Mouse (Mus musculus): ENCODE results near the gene B4galt5. TPM values are rescaled to one million over a fixed set of nuclear protein-coding genes. Genes with fewer than 3 reads are reported as not detected.

Gene B4galt5
- total and polyA plus RNA-seq, 3 experiments: 4.6 to 34.4 (median 6.5) TPM

DNA sequence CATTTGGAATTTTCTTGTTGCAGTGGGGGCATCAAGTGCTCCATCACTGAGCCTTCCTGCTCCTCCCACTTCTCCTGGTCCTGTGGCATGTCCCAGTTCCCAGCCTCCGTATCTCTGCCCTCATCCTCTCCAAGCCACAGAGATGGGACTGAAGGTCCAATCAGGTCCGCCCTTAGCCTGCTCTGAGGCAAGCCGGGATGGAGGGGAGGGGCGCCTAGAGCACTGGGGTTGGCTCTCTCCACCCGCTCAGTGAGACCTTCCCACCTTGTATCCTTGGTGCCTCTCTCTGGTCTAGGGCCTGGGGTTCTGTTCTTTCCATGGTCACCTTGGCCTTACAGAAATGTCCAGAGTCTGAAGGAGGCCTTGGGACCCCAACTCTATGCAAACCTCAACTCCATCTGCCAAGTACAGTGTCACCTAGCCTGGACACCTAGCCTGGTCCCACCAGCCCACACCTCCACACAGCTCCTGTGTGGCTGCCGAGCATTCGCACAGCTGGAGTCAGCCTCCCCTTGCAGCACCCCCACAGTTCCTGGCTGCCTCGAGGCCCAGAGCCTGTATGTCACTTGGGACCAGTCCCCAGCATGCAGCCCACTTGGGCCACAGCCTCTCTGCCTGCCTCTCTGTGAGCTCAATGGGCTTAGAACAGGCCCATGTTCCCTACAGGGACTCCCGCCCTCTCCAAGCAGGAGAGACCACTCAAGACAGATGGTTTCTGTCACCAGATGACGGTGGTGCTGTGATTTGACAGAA lies 74.1 kb downstream of the B4galt5 start:
- Histone ChIP-seq H3K4me3 (ENCODE audit: control insufficient read depth in 1 of 2, insufficient read depth in 1 of 2, low read depth in 2 of 2, low read length in 2 of 2) (no peak overlapping the region), H3K36me3 (ENCODE audit: control insufficient read depth in 1 of 2, insufficient read depth in 2 of 2, low read length in 2 of 2) (peaks cover 0 to 5% of the 10 kb centered on the region in 2 experiments; a peak in 1 of 4 replicates), H3K79me2 (ENCODE audit: control insufficient read depth, insufficient read depth, low read length, poor library complexity) (no peaks in the 10 kb centered on the region), H3K9ac (ENCODE audit: control insufficient read depth, low read depth, low read length, poor library complexity, severe bottlenecking) (no peak overlapping the region), H3K4me1 (ENCODE audit: control insufficient read depth in 1 of 2, insufficient read depth in 2 of 2, low read length in 2 of 2) (peaks cover 0 to 11% of the 10 kb centered on the region in 2 experiments; a peak in 3 of 4 replicates), H3K9me3 (replicated peaks; ENCODE audit: insufficient read depth, low read length) (no peaks in the 10 kb centered on the region), H3K27ac (ENCODE audit: control insufficient read depth, low read depth, low read length) (no peak overlapping the region), H3K27me3 (ENCODE audit: control insufficient read depth in 1 of 2, insufficient read depth in 2 of 2, low read length in 2 of 2) (no peaks in the 10 kb centered on the region)
- DNase-seq (ENCODE audit: low read depth, low spot score): no peak
- no peak for TF ChIP-seq MEF2A (IDR thresholded peaks at IDR 0.05; ENCODE audit: extremely low read depth, insufficient replicate concordance, low read depth, low read length, poor library complexity, severe bottlenecking)
- no peak for TF ChIP-seq USF1 (IDR thresholded peaks at IDR 0.05; ENCODE audit: low read depth, low read length)
- TF ChIP-seq ZKSCAN1 (IDR thresholded peaks at IDR 0.05; ENCODE audit: low read depth, low read length): no peak
- TF ChIP-seq CHD1 (IDR thresholded peaks at IDR 0.05; ENCODE audit: low read depth, low read length): no peak
- no peak for TF ChIP-seq KAT2A (conservative IDR thresholded peaks at IDR 0.05; ENCODE audit: low read depth, low read length)
- no peak for TF ChIP-seq ZNF384 (IDR thresholded peaks at IDR 0.05; ENCODE audit: low read depth, low read length)
- no peak for TF ChIP-seq ETS1 (IDR thresholded peaks at IDR 0.05; ENCODE audit: low read depth, low read length)
- TF ChIP-seq POLR2AphosphoS5 (IDR thresholded peaks at IDR 0.05; ENCODE audit: borderline replicate concordance, low read depth, low read length): no peak
- no peak for TF ChIP-seq MAFK (IDR thresholded peaks at IDR 0.05; ENCODE audit: borderline replicate concordance, low read depth, low read length)
- TF ChIP-seq USF2 (IDR thresholded peaks at IDR 0.05; ENCODE audit: borderline replicate concordance in 1 of 2, insufficient read depth in 1 of 2, low read depth in 1 of 2, low read length in 2 of 2): no peak
- no peak for TF ChIP-seq E2F4 (IDR thresholded peaks at IDR 0.05; ENCODE audit: borderline replicate concordance, low read depth, low read length)
- no peak for TF ChIP-seq ELF1 (IDR thresholded peaks at IDR 0.05; ENCODE audit: low read depth, low read length)
- no peak for TF ChIP-seq NRF1 (IDR thresholded peaks at IDR 0.05; ENCODE audit: insufficient read depth, low read depth, low read length, poor library complexity, severe bottlenecking)

DNA sequence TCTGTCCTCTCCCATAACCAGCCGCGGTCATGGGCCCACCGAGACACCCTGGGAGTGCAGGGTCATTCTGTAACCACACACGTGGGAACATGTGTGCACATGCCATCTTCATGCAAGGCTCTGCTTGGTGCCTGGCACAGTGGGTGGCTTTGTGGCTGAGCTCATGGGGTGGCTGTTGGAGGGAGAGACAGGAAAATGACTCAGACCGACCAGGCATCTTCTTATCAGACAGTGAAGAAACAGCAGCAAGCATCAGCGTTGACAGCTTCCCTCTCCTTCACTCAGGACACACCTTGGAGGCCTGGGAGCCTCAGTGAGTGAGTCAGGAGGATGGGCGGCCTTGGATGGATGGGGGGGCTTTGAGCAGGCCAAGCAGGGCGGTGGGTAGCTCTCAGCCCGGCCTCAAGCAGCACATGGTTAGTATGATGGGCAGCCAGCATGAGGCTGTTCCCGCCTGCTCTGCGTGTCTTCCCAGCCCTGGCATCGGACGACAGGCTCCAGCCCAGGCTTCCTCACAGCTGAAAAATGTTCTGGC lies 75.7 kb downstream of the B4galt5 start:
- no peak overlapping the region for H3K4me3 ChIP-seq (ENCODE audit: control insufficient read depth in 1 of 2, insufficient read depth in 1 of 2, low read depth in 2 of 2, low read length in 2 of 2)
- peak; percentile 73 for DNase-seq (ENCODE audit: low read depth, low spot score)
- H3K9ac ChIP-seq (ENCODE audit: control insufficient read depth, low read depth, low read length, poor library complexity, severe bottlenecking): no peak overlapping the region
- peaks cover 0 to 11% of the 10 kb centered on the region in 2 experiments; a peak in 3 of 4 replicates for H3K4me1 ChIP-seq (ENCODE audit: control insufficient read depth in 1 of 2, insufficient read depth in 2 of 2, low read length in 2 of 2)
- no peaks in the 10 kb centered on the region for H3K27me3 ChIP-seq (ENCODE audit: control insufficient read depth in 1 of 2, insufficient read depth in 2 of 2, low read length in 2 of 2)
- no peaks in the 10 kb centered on the region for H3K79me2 ChIP-seq (ENCODE audit: control insufficient read depth, insufficient read depth, low read length, poor library complexity)
- H3K27ac ChIP-seq (ENCODE audit: control insufficient read depth, low read depth, low read length): peak overlapping the region; percentile 49
- H3K36me3 ChIP-seq (ENCODE audit: control insufficient read depth in 1 of 2, insufficient read depth in 2 of 2, low read length in 2 of 2): peaks cover 0 to 5% of the 10 kb centered on the region in 2 experiments; a peak in 1 of 4 replicates
- TF ChIP-seq JUND (IDR thresholded peaks at IDR 0.05; ENCODE audit: low read depth, low read length) (peak; percentile 47; the same call in 1 of the 2 replicates), CHD1 (IDR thresholded peaks at IDR 0.05; ENCODE audit: low read depth, low read length) (no peak), ZMIZ1 (IDR thresholded peaks at IDR 0.05; ENCODE audit: low read depth, low read length) (no peak), EP300 (IDR thresholded peaks at IDR 0.05; ENCODE audit: low read depth in 1 of 2, low read length in 2 of 2) (peak; percentile 48 to 53), ETS1 (IDR thresholded peaks at IDR 0.05; ENCODE audit: low read depth, low read length) (peak; percentile 35; the same call in 1 of the 2 replicates), GABPA (IDR thresholded peaks at IDR 0.05; ENCODE audit: low read depth, low read length) (no peak), KAT2A (conservative IDR thresholded peaks at IDR 0.05; ENCODE audit: low read depth, low read length) (no peak), MYC (IDR thresholded peaks at IDR 0.05; ENCODE audit: low read depth, low read length) (peak; percentile 42; the same call in 1 of the 2 replicates), TAL1 (IDR thresholded peaks at IDR 0.05; ENCODE audit: low read length) (peak; percentile 30; the same call in 1 of the 2 replicates), E2F4 (IDR thresholded peaks at IDR 0.05; ENCODE audit: borderline replicate concordance, low read depth, low read length) (no peak), GATA1 (IDR thresholded peaks at IDR 0.05; ENCODE audit: low read depth, low read length) (peak; percentile 51)
- no peaks in the 10 kb centered on the region for H3K9me3 ChIP-seq (replicated peaks; ENCODE audit: insufficient read depth, low read length)
